Mouse (Mus musculus) lung, postnatal 10 days (tissue): ENCODE results near the gene Eef2.
"Not testable (repeated sequence)": the region's sequence is repeated elsewhere in the genome, so short reads cannot be mapped to it uniquely, and the experiment has no call there.

Experiments
- DNase-seq: peaks from one replicate; pipeline ENCODE4 v3.0.0; 2021

Eef2 gene

GRCm38 (mm10) chr10:81146296-81146695 is 30.1 kb upstream of the Eef2 start:
- DNase-seq: no peak

DNA sequence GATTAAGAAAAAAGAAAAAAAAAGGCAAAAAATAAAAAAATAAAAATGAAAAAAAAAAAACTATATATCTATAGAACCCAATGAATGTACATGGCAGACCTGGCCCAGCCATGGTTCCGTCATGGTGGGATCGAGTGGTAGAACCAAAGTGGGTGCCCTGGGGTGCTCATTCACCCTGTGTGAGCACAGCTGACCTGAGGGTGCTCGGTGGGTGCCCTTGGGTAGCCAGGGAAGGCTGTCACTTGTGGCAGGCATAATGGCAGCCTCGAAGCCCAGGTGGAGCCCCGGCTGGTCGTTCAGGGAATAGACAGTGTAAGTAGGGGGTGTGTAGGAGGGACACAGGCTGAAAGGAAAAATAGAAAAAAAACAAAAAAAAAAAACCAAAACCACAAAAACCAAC is 25.2 kb upstream of the Eef2 start:
- no peak for DNase-seq

DNA sequence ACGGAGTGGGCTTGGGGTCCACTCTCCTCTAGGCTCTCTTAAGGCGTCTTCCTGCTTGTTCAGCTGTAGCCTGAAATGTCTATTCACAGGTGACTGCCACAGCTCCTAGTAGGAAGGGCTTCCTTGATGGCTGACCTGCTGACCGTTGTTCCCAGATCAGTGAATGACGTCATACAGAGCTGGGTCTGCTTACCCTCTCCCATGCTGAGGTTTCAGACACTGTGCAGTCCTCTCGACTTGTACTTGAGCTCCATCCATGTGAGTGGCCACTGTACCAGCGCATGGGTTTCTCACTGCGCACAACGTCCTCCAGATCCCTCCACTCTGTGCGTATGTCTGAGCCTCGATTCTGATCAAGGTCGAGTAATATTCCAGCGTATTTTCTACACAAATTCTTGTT is 23.8 kb upstream of the Eef2 start:
- DNase-seq: no peak

DNA sequence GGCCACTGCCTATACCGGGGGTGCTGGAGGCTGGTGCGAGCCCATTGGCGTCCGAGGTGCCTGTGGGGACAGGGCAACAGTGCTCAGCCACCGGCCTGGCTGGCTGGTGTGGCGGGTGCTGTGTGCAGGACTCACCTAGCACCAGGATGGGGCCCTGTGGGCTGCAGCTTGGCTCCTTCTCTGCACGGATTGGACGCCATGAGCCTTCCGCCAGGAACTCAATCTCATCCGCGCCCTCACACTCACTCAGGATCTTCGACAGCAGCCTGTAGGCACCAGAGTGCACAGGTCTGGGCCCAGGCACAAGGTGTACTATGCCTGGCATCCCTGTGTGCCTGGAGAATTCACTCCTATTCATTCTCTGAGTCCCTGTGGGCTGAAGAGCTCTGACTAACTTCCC is 22.1 kb upstream of the Eef2 start:
- no peak for DNase-seq

DNA sequence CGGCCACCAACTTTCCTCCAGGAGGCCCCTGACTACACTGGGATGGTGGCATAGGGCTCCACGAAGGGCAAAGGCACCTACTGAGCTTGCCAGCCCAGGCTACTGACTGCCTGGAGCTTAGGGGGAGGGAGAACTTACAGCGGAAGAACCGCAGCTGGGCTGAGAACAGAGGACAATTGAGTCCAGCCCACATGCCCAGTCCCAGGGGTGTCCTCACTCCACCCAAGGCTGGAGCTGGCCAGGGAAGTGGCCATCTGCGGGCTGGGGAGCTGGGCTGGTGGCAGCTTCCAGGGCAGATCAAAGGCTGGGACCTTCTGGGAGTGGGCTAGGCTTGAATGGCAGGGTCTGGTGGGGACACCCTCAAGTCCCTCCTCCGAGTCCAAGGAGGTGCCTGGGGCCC is 21.7 kb upstream of the Eef2 start:
- DNase-seq: no peak

DNA sequence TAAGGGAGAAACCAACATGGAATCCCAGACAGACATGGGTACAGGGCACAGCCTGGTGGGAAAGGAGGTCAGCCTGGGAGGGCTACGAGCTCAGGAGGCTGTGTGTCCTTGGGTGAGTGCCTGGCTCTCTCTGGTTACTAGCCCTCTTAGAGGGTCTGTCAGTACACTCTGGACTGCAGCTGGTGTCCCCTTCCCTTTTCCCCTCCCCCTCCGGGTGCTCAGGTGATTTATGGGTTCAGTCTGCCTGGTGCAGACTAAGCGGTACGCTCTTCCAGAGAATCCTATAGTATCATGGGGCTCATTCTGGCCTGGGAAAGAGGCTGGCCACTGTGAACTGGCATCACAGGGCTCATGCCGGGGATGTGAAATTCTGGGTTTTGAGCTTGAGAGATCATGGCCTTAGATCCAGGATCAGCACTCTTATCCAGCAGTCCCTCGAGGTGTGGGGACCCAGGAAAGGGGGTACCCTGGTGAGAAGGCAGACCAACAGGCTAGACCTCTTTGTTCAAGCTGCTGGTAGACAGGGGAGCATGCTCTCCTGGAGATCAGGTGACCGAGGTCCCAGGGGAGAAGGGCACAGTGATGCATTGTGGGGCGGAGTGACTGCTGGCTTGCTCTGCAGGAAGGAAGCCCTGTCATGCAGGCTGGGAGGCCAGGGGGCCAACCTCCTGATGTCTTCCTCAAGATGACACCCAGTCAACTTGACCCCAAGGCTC is 14.7 kb upstream of the Eef2 start:
- DNase-seq: no peak

GRCm38 (mm10) chr10:81162318-81162652 is 14.1 kb upstream of the Eef2 start:
- no peak for DNase-seq

DNA sequence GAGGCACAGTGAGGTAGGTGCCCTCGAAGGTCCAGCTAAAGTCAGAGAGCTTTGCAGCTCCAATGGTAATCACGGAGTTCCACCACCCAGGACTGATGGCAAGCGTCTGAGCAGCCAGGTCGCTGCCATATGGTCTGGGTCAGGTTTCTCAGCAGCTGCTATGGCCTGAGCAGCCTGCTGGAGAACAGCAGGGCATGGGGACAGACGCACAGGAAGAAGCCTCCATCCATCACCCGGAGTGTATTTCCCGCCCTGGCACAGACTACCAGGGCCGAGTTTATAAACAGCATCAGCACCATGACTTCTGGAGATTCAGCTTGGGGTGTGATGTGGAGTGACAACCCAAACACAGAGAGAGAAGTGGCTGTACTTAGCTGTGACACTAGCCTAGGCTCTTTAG is 11.3 kb upstream of the Eef2 start:
- DNase-seq: no peak

- DNase-seq: peak; percentile 100
Measured at GRCm38 (mm10) chr10:81167200-81168086, 9.0 kb upstream of the Eef2 start, which contains the start of gene Pias4. Pias4 (minus strand) TSS chr10:81167923.

DNA sequence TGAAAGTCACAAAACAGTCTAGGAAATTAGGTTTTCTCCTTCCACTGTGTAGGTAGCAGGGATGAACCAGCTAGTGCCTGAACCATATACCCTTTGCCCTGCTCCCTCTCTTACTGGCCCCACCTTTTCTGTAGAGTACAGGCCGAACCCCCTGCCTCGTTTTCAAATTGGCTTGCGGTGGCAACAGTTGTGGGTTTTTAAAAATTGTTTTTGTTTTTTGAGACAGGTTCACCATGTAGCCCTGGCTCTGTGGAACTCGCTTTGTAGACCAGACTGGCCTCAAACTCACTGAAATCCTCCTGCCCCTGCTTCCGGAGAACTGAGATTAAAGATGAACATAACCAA is 8.4 kb upstream of the Eef2 start:
- DNase-seq: no peak

DNA sequence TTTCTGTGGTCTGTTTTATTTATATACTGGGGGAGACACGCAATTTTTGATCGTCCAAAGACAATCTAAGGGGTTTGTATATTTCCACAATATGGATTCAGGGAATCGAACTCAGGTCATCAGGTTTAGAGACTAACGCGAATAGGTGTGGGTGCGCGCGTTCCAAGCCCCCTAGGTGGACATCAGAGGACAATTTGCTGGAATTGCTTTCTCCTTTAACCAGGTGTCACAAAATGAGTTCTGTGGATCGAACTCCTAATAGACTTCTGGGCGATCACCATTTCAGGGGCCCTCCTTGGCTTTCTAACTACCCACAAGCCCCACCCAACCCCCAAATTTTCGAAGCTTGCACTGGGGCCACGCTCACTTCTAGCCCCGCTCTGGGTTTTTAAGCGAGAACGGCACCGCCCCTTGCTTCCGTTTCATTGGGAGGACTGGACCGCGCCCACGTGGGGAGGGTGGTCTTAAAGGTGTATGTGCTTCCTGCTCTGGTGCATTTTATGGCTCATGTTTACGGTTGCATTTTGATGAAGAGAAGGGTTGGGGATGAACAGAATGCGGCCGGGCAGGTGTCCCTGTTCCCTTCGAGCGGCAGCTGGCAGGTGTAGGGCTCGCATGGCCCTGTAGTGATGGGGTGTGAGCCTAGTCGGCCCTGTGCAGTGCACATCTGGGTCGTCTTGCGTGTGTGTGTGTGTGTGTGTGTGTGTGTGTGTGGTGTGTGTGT is 7.7 kb upstream of the Eef2 start:
- peak; percentile 95 for DNase-seq

DNA sequence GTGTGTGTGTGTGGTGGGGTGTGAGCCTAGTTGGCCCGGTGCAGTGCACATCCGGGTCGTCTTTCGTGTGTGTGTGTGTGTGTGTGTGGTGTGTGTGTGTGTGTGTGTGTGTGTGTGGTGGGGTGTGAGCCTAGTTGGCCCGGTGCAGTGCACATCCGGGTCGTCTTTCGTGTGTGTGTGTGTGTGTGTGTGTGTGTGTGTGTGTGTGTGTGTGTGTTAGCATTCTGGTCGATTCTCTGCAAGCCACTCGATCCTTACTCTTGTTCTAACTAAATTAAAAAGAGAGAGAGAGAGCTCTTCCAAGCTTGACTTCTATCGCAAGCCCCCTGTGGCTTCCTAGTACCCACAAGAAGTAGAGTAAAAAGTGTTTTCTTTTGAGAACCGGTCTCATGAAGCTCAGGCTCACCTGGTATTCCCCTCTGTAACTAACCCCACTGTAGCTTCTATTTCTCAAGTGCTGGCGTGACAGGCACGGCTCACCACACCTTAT is 7.0 kb upstream of the Eef2 start:
- peak; percentile 66 for DNase-seq

- DNase-seq: peak; percentile 88
Measured at GRCm38 (mm10) chr10:81173132-81173531, 3.3 kb upstream of the Eef2 start.

GRCm38 (mm10) chr10:81174617-81175344 is 1.6 kb upstream of the Eef2 start:
- peak; percentile 95 for DNase-seq

DNA sequence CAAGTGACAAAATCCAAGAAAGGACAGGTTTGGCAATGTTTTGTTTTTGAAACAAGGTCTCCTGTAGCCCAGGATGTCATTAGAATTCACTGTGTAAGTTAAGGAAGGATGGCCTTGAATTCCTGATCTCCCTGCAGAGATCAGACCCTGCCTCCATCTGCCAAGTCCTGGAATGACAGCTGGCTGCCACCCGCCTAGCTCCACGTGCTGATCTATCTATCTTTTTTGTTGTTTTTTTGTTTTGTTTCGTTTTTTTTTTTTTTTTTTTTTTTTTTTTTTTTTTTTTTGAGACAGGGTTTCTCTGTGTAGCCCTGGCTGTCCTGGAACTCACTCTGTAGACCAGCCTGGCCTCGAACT is 1.1 kb upstream of the Eef2 start:
- DNase-seq: not testable (repeated sequence)

DNA sequence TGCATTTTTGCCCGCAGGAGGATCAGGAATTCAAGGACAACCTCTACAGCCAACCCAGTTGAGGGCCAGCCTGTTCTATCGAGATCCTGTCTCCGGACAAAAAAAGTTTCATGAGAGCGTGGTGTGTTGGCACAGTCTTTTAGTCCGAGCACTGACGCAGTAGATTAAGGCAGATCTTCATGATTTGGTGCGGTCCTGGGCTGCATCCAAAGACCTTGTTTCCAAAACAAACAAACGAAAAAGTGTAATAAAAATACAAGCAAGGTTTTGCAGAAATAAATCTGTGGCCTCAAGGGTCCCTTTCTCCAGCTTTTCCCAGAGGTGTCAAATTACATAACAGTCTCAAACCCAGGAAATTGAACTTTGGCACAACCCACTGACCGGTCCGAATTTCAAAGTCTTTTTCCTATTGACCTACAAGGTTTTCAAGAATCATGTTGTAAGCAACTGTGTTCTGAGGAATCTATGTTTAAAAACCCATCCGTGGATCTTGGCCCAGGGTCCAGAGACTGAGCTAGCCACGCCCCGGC is 430 bp upstream of the Eef2 start:
- peak; percentile 69 for DNase-seq

- DNase-seq: no peak
Measured at GRCm38 (mm10) chr10:81177491-81177925, 1.1 kb downstream of the Eef2 start.

- DNase-seq: no peak
Measured at GRCm38 (mm10) chr10:81177958-81178712, 1.7 kb downstream of the Eef2 start.

DNA sequence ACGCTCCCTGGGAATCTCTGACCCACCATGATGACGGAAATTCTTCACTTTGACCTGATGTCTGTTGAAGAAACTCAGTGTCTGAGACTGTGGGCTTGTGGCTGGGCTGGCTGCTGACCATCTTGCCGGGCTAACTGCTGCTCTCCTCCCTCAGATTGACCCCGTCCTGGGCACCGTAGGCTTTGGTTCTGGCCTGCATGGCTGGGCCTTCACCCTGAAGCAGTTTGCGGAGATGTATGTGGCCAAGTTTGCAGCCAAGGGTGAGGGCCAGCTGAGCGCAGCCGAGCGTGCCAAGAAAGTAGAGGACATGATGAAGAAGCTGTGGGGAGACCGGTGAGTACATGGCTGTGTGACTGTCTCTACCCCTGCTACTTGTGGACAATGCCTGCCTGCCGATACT is 2.5 kb downstream of the Eef2 start:
- no peak for DNase-seq

GRCm38 (mm10) chr10:81179451-81180342 is 3.3 kb downstream of the Eef2 start:
- no peak for DNase-seq

GRCm38 (mm10) chr10:81180946-81181345 is 4.5 kb downstream of the Eef2 start:
- DNase-seq: no peak
